Mouse (Mus musculus): ENCODE measurements around the gene Ifnar2.

Gene Ifnar2

GRCm38 (mm10) chr16:91358555-91358954 is 14.0 kb upstream of the Ifnar2 start:
- peak; percentile 81 for DNase-seq (ENCODE audit: low read depth, low spot score)

DNA sequence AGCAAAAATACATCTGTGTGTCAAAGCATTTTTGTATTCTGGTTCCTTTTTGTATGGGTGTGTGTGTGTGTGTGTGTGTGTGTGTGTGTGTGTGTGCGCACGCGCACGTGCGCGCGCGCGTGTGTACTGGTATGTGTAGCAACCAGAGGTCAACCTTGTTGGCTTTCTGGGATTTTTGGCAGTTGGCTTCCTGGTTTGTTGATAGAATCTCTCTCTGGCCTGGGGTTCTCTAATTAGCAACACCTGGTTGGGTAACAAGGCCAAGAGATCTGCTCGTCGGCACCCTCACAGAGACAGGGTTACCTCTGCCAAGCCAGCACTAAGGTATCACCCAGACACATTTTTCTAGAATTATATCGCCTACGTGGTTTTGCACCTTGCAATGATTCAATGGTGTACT is 13.1 kb upstream of the Ifnar2 start:
- DNase-seq (ENCODE audit: low read depth, low spot score) = no peak

DNA sequence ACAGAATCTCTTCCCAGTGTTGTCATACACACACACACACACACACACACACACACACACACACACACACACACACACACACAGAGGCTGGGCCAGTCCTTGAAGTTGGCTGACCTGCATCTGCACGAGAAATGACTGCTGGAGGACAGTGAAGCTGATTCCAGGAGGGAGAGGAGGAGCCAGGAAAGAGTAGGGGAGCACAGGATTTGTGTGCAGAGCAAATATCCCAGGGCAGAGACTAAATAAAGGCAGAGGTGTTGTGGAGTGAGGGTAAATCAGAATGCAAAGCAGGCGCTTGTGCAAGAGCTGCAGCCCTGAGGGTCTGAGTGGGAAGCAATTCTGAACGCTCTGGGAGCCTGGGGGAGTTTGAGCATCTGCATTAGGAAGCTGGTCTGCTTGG is 12.4 kb upstream of the Ifnar2 start:
- DNase-seq (ENCODE audit: low read depth, low spot score) = no peak

- DNase-seq (ENCODE audit: low read depth, low spot score) = no peak
Measured at GRCm38 (mm10) chr16:91362006-91362405, 10.6 kb upstream of the Ifnar2 start.

GRCm38 (mm10) chr16:91362616-91363272 is 9.8 kb upstream of the Ifnar2 start:
- DNase-seq (ENCODE audit: low read depth, low spot score) = no peak

GRCm38 (mm10) chr16:91363483-91363882 is 9.1 kb upstream of the Ifnar2 start:
- DNase-seq (ENCODE audit: low read depth, low spot score) = no peak

DNA sequence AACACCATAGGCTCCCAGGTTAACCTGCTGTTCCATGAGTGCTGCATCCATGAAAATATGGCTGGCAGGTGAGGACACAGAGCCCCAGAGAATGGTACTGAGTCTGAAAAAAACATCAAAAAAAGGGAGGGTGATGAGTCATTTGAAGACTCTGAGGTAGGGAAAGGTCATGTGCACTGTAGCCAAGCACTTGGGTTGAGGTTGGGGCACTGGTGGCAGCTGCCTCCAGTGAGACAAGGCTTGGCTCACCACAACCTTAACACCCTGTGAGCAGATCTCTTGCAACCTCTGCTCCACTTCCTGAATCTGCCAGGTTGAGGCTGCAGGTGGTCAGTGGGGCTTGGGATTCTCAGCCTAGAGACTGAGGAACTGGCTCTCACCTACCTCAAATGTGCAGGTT is 6.0 kb upstream of the Ifnar2 start:
- DNase-seq (ENCODE audit: low read depth, low spot score) = no peak

DNA sequence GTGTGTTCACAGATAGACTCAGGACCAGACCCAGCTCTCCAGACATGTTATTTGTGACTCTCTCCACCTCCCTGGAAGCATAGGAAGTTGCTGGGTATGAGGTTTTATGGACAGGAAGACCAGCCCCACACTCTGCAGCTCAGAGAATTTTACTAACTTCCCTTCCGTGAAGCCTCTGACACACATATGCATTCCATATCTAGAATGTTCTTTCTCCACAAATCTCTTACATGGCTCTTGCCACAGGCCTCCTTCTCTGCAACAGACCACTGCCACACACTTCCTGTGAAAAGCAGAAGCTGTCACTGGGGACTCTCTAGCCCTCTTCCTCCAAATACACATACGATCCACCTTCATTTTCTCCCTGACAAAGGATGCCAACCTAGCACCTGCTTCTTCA is 5.5 kb upstream of the Ifnar2 start:
- no peak for DNase-seq (ENCODE audit: low read depth, low spot score)

GRCm38 (mm10) chr16:91373473-91374252 is 1.1 kb downstream of the Ifnar2 start:
- no peak for DNase-seq (ENCODE audit: low read depth, low spot score)

DNA sequence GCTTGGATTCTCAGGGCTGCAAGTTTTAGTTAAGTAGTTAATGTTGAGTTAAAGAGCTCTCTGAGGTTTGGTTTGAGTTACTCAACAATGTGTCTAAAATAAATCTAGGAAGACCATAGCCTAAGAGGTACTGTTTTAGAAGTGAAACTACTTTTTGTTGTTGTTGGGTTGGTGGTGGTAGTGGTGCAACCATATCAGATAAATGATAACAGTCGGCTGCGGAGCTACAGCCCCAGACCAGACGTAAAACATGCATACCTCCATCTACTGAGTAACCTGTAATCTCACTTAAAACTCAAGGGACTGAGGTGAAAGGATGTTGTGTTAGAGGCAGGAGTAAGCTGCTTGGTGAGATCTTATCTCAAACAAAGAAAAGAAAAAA is 1.7 kb downstream of the Ifnar2 start:
- no peak for DNase-seq (ENCODE audit: low read depth, low spot score)

DNA sequence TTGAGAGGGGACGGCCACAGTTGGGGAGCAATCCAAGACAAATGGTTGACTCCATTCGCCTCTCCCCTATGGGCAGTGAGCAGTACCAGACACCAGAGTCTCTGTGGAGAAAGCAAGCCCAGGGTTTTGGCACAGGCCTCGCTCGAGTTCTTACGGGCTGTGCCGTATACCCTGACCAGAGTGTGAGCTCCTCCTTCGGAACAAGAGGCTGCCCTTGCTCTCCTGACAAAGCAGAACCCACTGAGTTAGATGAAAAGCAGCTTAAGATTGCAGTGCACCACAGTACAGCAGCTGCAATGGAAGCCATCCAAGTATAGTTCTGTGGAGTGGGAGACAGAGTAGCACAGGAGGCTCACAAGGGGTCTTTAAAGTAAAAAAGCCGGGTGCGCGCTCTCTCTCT is 4.1 kb downstream of the Ifnar2 start:
- no peak for DNase-seq (ENCODE audit: low read depth, low spot score)

GRCm38 (mm10) chr16:91378431-91378986 is 5.9 kb downstream of the Ifnar2 start:
- DNase-seq (ENCODE audit: low read depth, low spot score) = no peak

- DNase-seq (ENCODE audit: low read depth, low spot score) = peak; percentile 84
Measured at GRCm38 (mm10) chr16:91378991-91379390, 6.4 kb downstream of the Ifnar2 start.

DNA sequence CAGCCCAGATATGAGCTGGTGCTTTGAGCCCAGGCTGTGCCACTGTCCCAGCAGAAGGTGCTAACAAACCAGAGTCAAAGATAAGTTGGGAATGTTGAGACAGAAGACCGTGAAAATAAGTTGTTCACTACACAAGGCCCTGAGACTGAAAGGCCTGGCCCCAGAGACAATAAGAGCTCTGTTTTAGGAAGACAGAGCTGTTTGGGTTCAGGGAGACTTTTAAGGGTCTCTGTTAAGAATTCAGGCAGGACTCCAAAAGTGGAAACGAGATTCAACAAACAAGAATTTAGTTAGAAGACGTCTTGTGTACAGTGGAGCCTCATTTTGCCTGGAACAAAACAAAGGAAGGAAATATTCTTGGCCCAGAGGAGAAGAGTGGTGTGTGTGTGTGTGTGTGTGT is 6.8 kb downstream of the Ifnar2 start:
- DNase-seq (ENCODE audit: low read depth, low spot score) = no peak

GRCm38 (mm10) chr16:91380151-91380550 is 7.6 kb downstream of the Ifnar2 start:
- DNase-seq (ENCODE audit: low read depth, low spot score) = no peak

GRCm38 (mm10) chr16:91381606-91382005 is 9.0 kb downstream of the Ifnar2 start:
- DNase-seq (ENCODE audit: low read depth, low spot score) = no peak

- no peak for DNase-seq (ENCODE audit: low read depth, low spot score)
Measured at GRCm38 (mm10) chr16:91382261-91382790, 9.7 kb downstream of the Ifnar2 start.

DNA sequence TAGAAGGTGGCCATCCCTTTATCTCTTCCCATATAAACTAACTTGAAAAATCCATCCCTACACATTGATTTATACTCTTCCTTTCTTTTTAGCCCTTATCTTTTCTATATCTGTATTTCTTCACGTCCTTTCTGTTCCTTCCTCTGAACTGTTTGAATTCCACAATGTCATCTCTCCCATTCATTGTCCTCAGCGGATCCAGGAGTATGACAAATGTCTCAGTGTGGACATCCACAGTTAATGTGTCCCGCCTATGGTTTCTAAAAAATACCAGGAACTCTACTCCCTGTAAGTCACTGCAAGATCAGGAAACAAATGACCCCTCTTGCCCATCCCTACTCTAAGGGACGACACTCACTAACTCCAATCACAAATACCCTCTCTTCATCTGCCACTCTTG is 11.6 kb downstream of the Ifnar2 start:
- DNase-seq (ENCODE audit: low read depth, low spot score) = no peak

- DNase-seq (ENCODE audit: low read depth, low spot score) = no peak
Measured at GRCm38 (mm10) chr16:91385621-91386020, 13.0 kb downstream of the Ifnar2 start.

- no peak for DNase-seq (ENCODE audit: low read depth, low spot score)
Measured at GRCm38 (mm10) chr16:91386419-91387120, 14.0 kb downstream of the Ifnar2 start.

GRCm38 (mm10) chr16:91387121-91387486 is 14.5 kb downstream of the Ifnar2 start:
- no peak for DNase-seq (ENCODE audit: low read depth, low spot score)

DNA sequence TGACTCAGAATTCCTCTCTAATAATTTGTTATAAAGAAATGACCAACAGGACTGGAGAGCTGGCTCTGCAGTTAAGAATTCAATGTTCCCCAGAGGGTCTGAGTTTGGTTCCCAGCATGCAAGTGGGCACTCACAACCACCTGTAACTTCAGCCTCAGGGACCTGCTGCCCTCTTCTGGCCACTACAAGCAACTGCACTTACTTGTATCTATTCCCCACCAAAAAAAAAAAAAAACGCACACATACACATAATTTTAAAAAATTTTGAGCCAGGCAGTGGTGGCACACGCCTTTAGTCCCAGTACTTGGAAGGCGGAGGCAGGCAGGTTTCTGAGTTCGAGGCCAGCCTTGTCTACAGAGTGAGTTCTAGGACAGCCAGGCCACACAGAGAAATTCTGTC is 17.5 kb downstream of the Ifnar2 start:
- DNase-seq (ENCODE audit: low read depth, low spot score) = peak; percentile 82

Data from ZHBTc4 (cell line).